Mouse (Mus musculus): ENCODE measurements at regions not wholly inside any gene's neighbourhood (a gene's known extent, or its start where the extent isn't known, plus 50 kb on each side); places are given as distances from the start of the nearest gene placed in this dataset.
"Not testable (repeated sequence)": the region's sequence is repeated elsewhere in the genome, so short reads cannot be mapped to it uniquely, and the experiment has no call there.

DNA sequence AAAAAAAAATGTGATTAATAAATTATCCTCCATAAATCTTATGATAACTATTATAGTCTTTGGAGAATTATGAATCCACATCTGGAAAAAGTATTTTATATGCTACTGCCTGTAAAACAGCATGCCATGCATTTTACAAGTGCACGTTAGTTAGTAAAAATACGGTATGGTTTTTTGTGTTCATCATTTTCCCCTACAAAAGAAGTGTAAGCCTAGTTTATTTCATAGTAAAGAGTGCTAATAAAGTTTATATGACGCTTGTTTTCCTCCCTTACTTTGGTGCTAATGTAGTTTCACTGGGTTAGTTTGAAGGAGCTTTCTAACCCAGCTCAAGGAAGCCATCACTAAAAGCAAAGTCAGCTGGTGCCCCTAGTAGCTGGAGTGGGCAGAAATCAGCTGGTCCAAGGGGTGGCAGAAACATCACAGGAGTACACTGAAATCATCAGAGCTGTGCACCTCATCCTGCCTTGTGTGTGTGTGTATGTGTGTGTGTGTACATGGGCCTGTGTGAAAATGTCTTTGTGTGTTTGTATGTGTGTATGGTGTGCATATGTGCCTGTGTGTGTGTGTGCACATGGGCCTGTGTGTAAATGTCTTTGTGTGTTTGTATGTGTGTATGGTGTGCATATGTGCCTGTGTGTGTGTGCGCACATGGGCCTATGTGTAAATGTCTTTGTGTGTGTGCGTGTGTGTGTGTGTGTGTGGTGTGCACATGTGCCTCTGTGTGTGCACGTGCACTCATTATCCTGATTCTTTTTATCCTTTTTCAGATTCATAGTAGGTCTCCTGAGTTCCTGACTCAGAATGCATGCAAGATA is 181.6 kb downstream of the Osr1 start:
- Histone ChIP-seq H3K4me2 (ENCODE audit: low read length) (no peak overlapping the region), H3K9me3 (ENCODE audit: control insufficient read depth, low read length) (no peaks in the 10 kb centered on the region), H3K36me3 (ENCODE audit: control insufficient read depth, insufficient read depth, low read length) (no peaks in the 10 kb centered on the region), H3K27ac (ENCODE audit: low read depth) (no peak overlapping the region), H3K9ac (ENCODE audit: low read length) (no peak overlapping the region), H3K27me3 (replicated peaks; ENCODE audit: control insufficient read depth, insufficient read depth, low read length) (no peaks in the 10 kb centered on the region), H3K4me1 (replicated peaks; ENCODE audit: control insufficient read depth, insufficient read depth, low read length) (no peaks in the 10 kb centered on the region), H3K4me3 (ENCODE audit: low read depth, low read length) (no peak overlapping the region)
- no peak for DNase-seq (ENCODE audit: low spot score)
- WGBS: 86% methylated on average over 6 of the region's 6 CpGs
- ATAC-seq (replicated peaks; ENCODE audit: low FRiP score, low TSS enrichment, low read depth): no peak

DNA sequence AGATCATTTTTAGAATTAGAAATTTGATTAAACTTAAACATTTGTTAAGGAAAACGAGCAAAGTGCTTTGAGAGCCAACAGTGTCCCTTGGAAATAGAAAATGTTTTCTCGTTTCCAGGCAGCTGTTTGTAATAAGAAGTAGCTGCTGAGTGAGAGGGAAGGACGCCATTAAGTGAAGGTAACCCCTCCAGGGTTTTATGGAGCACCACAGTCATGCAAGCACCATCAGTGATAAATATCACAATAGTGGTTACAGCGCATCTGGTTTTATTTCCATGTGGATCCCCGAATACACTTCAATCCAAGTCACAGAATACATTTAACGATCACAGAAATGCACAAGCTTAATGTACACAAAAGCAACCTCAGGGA is 182.1 kb downstream of the Osr1 start:
- H3K4me1 ChIP-seq (replicated peaks; ENCODE audit: control insufficient read depth, insufficient read depth, low read length): no peaks in the 10 kb centered on the region
- no peak overlapping the region for H3K4me2 ChIP-seq (ENCODE audit: low read length)
- no peaks in the 10 kb centered on the region for H3K36me3 ChIP-seq (ENCODE audit: control insufficient read depth, insufficient read depth, low read length)
- DNase-seq (ENCODE audit: low spot score) (no peak), ATAC-seq (replicated peaks; ENCODE audit: low FRiP score, low TSS enrichment, low read depth) (no peak)
- no peaks in the 10 kb centered on the region for H3K9me3 ChIP-seq (ENCODE audit: control insufficient read depth, low read length)
- H3K9ac ChIP-seq (ENCODE audit: low read length): no peak overlapping the region
- no peak overlapping the region for H3K27ac ChIP-seq (ENCODE audit: low read depth)
- 56% methylated on average over 6 of the region's 6 CpGs for WGBS
- H3K4me3 ChIP-seq (ENCODE audit: low read depth, low read length): no peak overlapping the region
- H3K27me3 ChIP-seq (replicated peaks; ENCODE audit: control insufficient read depth, insufficient read depth, low read length): no peaks in the 10 kb centered on the region

DNA sequence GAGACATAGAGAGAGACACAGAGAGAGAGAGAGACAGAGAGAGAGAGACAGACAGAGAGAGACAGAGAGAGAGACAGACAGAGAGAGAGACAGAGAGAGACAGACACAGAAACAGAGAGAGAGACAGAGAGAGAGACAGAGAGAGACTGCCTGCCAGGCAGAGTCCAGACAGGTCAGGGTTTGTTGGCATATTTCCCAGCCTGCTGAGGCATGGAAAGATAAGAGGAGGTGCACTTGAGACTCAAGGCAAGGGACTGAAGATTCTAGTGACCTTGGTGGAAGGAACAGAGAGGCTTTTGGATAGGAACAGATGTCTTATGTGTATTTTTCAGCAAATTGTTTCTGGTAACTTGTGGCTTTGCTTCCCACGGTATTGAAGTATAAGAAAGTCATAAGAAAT is 186.5 kb downstream of the Osr1 start:
- WGBS: 67% methylated on average over 1 of the region's 1 CpGs
- Histone ChIP-seq H3K4me2 (ENCODE audit: low read length) (no peak overlapping the region), H3K4me3 (ENCODE audit: low read depth, low read length) (no peak overlapping the region), H3K27ac (ENCODE audit: low read depth) (no peak overlapping the region), H3K27me3 (replicated peaks; ENCODE audit: control insufficient read depth, insufficient read depth, low read length) (no peaks in the 10 kb centered on the region), H3K9me3 (ENCODE audit: control insufficient read depth, low read length) (no peaks in the 10 kb centered on the region), H3K4me1 (replicated peaks; ENCODE audit: control insufficient read depth, insufficient read depth, low read length) (no peaks in the 10 kb centered on the region), H3K36me3 (ENCODE audit: control insufficient read depth, insufficient read depth, low read length) (no peaks in the 10 kb centered on the region), H3K9ac (ENCODE audit: low read length) (no peak overlapping the region)
- no peak for ATAC-seq (replicated peaks; ENCODE audit: low FRiP score, low TSS enrichment, low read depth)
- DNase-seq (ENCODE audit: low spot score): no peak

DNA sequence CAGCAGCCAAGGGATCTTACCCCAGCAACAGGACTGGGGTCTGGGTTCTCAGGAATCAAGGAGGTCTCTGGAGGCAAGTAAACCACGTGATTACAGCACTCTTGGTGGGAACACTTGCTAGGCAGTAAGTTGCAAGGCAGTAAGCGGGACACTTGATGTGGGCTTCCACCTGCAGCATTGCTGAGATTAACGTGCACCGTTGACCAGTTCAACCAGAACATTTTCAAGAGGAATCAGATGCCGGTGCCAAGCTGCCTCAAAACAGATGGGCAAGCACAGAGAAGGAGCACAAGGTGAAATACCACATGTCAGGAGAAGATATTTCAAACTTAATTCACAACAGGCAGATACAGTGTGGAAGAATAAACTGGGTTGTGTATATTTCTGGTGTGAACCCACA is 190.9 kb downstream of the Osr1 start:
- DNase-seq (ENCODE audit: low spot score) (no peak), ATAC-seq (replicated peaks; ENCODE audit: low FRiP score, low TSS enrichment, low read depth) (no peak)
- no peak overlapping the region for H3K4me2 ChIP-seq (ENCODE audit: low read length)
- H3K36me3 ChIP-seq (ENCODE audit: control insufficient read depth, insufficient read depth, low read length): no peaks in the 10 kb centered on the region
- WGBS: 54% methylated on average over 5 of the region's 5 CpGs
- H3K9me3 ChIP-seq (ENCODE audit: control insufficient read depth, low read length): no peaks in the 10 kb centered on the region
- no peak overlapping the region for H3K4me3 ChIP-seq (ENCODE audit: low read depth, low read length)
- H3K27ac ChIP-seq (ENCODE audit: low read depth): no peak overlapping the region
- H3K9ac ChIP-seq (ENCODE audit: low read length): no peak overlapping the region
- no peaks in the 10 kb centered on the region for H3K4me1 ChIP-seq (replicated peaks; ENCODE audit: control insufficient read depth, insufficient read depth, low read length)
- no peaks in the 10 kb centered on the region for H3K27me3 ChIP-seq (replicated peaks; ENCODE audit: control insufficient read depth, insufficient read depth, low read length)

DNA sequence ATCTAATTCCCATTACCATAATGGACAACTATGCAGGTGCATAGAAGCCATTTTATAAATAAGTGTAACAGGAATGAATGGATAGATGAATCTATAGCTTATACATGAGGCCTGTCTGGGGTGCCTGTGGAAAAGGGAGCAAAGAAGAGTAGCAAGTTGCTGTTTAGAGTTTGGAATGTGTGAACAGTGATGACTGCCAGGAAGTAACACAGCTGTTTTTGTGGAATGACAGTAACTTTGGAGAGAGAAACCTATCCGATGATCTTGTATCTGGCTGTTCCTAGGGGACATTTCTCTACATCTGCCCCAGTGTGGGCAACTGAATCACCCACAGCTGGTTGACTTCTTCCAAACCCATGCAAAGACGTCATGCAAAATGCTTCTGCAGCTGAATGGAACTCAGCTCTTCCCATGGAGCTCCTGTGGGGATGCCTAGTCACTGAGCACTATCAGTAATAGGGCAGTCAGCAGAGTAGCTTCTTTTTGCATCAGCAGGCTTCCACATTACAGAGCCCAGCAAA is 192.4 kb downstream of the Osr1 start:
- H3K9me3 ChIP-seq (ENCODE audit: control insufficient read depth, low read length); DNase-seq (ENCODE audit: low spot score); H3K4me2 ChIP-seq (ENCODE audit: low read length); H3K4me3 ChIP-seq (ENCODE audit: low read depth, low read length); H3K36me3 ChIP-seq (ENCODE audit: control insufficient read depth, insufficient read depth, low read length); H3K27ac ChIP-seq (ENCODE audit: low read depth); H3K27me3 ChIP-seq (replicated peaks; ENCODE audit: control insufficient read depth, insufficient read depth, low read length); H3K9ac ChIP-seq (ENCODE audit: low read length); H3K4me1 ChIP-seq (replicated peaks; ENCODE audit: control insufficient read depth, insufficient read depth, low read length); ATAC-seq (replicated peaks; ENCODE audit: low FRiP score, low TSS enrichment, low read depth): not testable (repeated sequence)
- 42% methylated on average over 2 of the region's 2 CpGs for WGBS

DNA sequence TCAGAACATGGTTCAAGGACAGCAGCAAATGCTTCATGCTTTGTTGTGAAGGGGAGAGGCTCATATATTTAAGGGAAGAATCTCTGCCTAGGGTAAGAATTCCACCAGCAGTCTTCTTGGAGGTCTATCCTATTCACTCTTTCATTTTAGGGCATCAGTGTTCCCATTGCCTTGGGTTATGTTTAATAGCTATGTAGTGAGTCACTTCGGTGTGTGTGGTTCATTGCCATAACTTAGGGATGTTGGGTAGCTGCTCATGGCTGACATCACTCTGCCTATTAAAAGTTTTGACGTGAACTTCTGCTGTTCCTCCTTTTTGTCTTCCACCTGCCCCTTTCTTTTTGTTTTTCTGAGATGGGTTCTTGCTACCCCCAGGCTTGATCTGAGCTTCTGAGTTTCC is 192.9 kb downstream of the Osr1 start:
- H3K4me3 ChIP-seq (ENCODE audit: low read depth, low read length): no peak overlapping the region
- no peaks in the 10 kb centered on the region for H3K36me3 ChIP-seq (ENCODE audit: control insufficient read depth, insufficient read depth, low read length)
- no peak overlapping the region for H3K27ac ChIP-seq (ENCODE audit: low read depth)
- 91% methylated on average over 2 of the region's 2 CpGs for WGBS
- no peaks in the 10 kb centered on the region for H3K9me3 ChIP-seq (ENCODE audit: control insufficient read depth, low read length)
- no peak overlapping the region for H3K9ac ChIP-seq (ENCODE audit: low read length)
- H3K27me3 ChIP-seq (replicated peaks; ENCODE audit: control insufficient read depth, insufficient read depth, low read length): no peaks in the 10 kb centered on the region
- H3K4me1 ChIP-seq (replicated peaks; ENCODE audit: control insufficient read depth, insufficient read depth, low read length): no peaks in the 10 kb centered on the region
- no peak overlapping the region for H3K4me2 ChIP-seq (ENCODE audit: low read length)
- no peak for ATAC-seq (replicated peaks; ENCODE audit: low FRiP score, low TSS enrichment, low read depth)
- no peak for DNase-seq (ENCODE audit: low spot score)

DNA sequence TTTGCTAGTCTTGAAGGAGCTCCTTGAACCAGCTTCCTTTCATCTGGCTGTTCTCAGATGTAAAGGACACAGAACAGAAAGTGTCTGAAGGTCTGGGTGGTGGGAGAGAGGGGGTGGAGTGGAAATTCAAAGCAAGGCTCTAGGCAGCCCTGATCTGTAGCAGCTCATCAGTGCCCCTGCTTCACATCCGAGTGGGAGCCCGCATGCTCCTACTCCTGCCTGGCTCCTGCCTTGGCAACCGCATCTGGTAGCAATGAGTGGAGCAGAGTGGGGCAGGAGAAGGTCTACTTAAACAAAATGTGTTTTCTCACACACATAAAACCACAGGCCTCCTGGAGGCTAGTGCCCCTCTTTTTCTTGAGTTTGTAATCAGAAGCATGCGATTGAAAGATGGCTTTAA is 201.0 kb downstream of the Osr1 start:
- Histone ChIP-seq H3K27ac (ENCODE audit: low read depth) (no peak overlapping the region), H3K36me3 (ENCODE audit: control insufficient read depth, insufficient read depth, low read length) (no peaks in the 10 kb centered on the region), H3K4me3 (ENCODE audit: low read depth, low read length) (no peak overlapping the region), H3K9me3 (ENCODE audit: control insufficient read depth, low read length) (no peaks in the 10 kb centered on the region), H3K4me2 (ENCODE audit: low read length) (no peak overlapping the region), H3K4me1 (replicated peaks; ENCODE audit: control insufficient read depth, insufficient read depth, low read length) (no peaks in the 10 kb centered on the region), H3K27me3 (replicated peaks; ENCODE audit: control insufficient read depth, insufficient read depth, low read length) (no peaks in the 10 kb centered on the region), H3K9ac (ENCODE audit: low read length) (no peak overlapping the region)
- 61% methylated on average over 4 of the region's 4 CpGs for WGBS
- no peak for DNase-seq (ENCODE audit: low spot score)
- ATAC-seq (replicated peaks; ENCODE audit: low FRiP score, low TSS enrichment, low read depth): no peak

DNA sequence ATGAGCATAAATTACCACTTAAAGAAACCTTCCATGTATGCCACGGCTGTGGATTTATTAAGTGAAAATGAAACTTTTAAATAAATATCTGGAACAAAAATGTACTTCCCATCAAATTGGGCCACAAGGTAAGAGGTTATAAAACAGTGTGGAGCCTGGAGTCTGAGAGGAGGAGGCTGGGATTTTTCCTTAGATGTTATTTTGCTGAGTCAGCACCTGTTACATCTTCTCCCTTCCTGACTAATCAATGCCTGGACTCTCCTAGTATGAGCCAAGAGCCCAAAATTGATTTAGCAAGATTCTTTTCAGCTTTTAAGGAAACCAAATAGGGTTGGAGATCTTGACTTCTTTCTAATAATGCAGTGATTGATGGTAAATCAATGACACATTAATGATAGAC is 203.0 kb downstream of the Osr1 start:
- WGBS: 83% methylated on average over 1 of the region's 1 CpGs
- no peak for ATAC-seq (replicated peaks; ENCODE audit: low FRiP score, low TSS enrichment, low read depth)
- no peaks in the 10 kb centered on the region for H3K9me3 ChIP-seq (ENCODE audit: control insufficient read depth, low read length)

DNA sequence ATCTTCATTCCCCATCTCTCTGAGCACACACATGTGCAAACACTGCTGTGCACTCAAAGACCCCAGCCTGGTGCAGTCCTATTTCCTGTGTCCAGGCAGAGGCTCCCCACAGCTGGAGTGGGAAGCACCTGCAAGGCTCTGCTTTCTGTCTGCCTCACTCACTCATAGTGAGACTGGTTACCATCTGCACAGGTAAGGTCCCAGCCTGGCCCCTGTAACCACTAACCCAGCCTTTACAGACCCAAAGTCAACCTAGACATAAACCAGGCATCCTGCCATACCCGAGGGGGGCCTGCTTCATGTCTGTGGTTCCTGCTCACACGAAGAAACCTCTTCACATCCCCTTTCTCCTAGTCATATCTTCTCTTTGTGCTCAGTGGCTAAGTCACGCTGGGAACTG is 232.4 kb downstream of the Osr1 start:
- ATAC-seq (replicated peaks; ENCODE audit: low FRiP score, low TSS enrichment, low read depth) (no peak; the same call in 1 of the 2 replicates), DNase-seq (ENCODE audit: low spot score) (no peak)
- Histone ChIP-seq H3K27ac (ENCODE audit: low read depth) (no peak overlapping the region), H3K9ac (ENCODE audit: low read length) (no peak overlapping the region), H3K4me2 (ENCODE audit: low read length) (no peak overlapping the region), H3K4me3 (ENCODE audit: low read depth, low read length) (no peak overlapping the region), H3K27me3 (replicated peaks; ENCODE audit: control insufficient read depth, insufficient read depth, low read length) (no peaks in the 10 kb centered on the region), H3K9me3 (ENCODE audit: control insufficient read depth, low read length) (no peaks in the 10 kb centered on the region), H3K4me1 (replicated peaks; ENCODE audit: control insufficient read depth, insufficient read depth, low read length) (no peaks in the 10 kb centered on the region), H3K36me3 (ENCODE audit: control insufficient read depth, insufficient read depth, low read length) (no peaks in the 10 kb centered on the region)
- 20% methylated on average over 3 of the region's 3 CpGs for WGBS

More for the DNA sequence above, 203.0 kb downstream of the Osr1 start:
- no peaks in the 10 kb centered on the region for H3K4me1 ChIP-seq (replicated peaks; ENCODE audit: control insufficient read depth, insufficient read depth, low read length)
- H3K27ac ChIP-seq (ENCODE audit: low read depth): no peak overlapping the region
- no peak for DNase-seq (ENCODE audit: low spot score)
- H3K4me2 ChIP-seq (ENCODE audit: low read length): no peak overlapping the region
- H3K36me3 ChIP-seq (ENCODE audit: control insufficient read depth, insufficient read depth, low read length): no peaks in the 10 kb centered on the region
- H3K9ac ChIP-seq (ENCODE audit: low read length): no peak overlapping the region
- no peaks in the 10 kb centered on the region for H3K27me3 ChIP-seq (replicated peaks; ENCODE audit: control insufficient read depth, insufficient read depth, low read length)
- no peak overlapping the region for H3K4me3 ChIP-seq (ENCODE audit: low read depth, low read length)

Data from intestine, embryonic 14.5 days (tissue).